Mouse (Mus musculus): ENCODE data around the gene Dyrk1b. TPM values are rescaled to one million over a fixed set of nuclear protein-coding genes. Genes with fewer than 3 reads are reported as not detected.
A peak's percentile ranks its signal among the peaks of the same experiment; 100 is the strongest.
"Not testable (repeated sequence)": the region's sequence is repeated elsewhere in the genome, so short reads cannot be mapped to it uniquely, and the experiment has no call there.

Dyrk1b gene
- polyA plus RNA-seq (2015; fragmentation: Nextera tagmentation; extraction: Ambion mirVana): 10.2 and 12.1 TPM in 2 replicates

GRCm38 (mm10) chr7:28179228-28179627 is at the start of gene Dyrk1b:
Gene Dyrk1b (plus strand): TSS chr7:28179469.
- peak within 1 kb of the TSS; percentile 94 for H3K4me3 ChIP-seq (ENCODE audit: low read depth, low read length)
- H3K4me1 ChIP-seq (ENCODE audit: control insufficient read depth, insufficient read depth, low read length): peaks cover 11% of the 10 kb centered on the region
- H3K9ac ChIP-seq (ENCODE audit: low read depth, low read length): peak within 1 kb of the TSS; percentile 93
- WGBS: under 1% methylated on average over 25 of the region's 25 CpGs
- peaks cover 41% of the 10 kb centered on the region for H3K36me3 ChIP-seq (ENCODE audit: control insufficient read depth, insufficient read depth, low read length)
- peak within 1 kb of the TSS; percentile 73 for H3K4me2 ChIP-seq (ENCODE audit: low read length)
- no peaks in the 10 kb centered on the region for H3K27me3 ChIP-seq (ENCODE audit: control insufficient read depth, insufficient read depth, low read depth, low read length)
- ATAC-seq: peak; percentile 92
- H3K9me3 ChIP-seq (replicated peaks; ENCODE audit: control insufficient read depth, low read length, poor library complexity, severe bottlenecking): no peaks in the 10 kb centered on the region
- peak within 1 kb of the TSS; percentile 97 for H3K27ac ChIP-seq (ENCODE audit: low read length)

- Histone ChIP-seq H3K27ac (ENCODE audit: low read length) (no peak overlapping the region), H3K4me2 (ENCODE audit: low read length) (no peak overlapping the region), H3K36me3 (ENCODE audit: control insufficient read depth, insufficient read depth, low read length) (no peaks in the 10 kb centered on the region), H3K4me3 (ENCODE audit: low read depth, low read length) (no peak overlapping the region), H3K4me1 (ENCODE audit: control insufficient read depth, insufficient read depth, low read length) (no peaks in the 10 kb centered on the region), H3K27me3 (ENCODE audit: control insufficient read depth, insufficient read depth, low read depth, low read length) (no peaks in the 10 kb centered on the region; the same call in none of the 2 replicates), H3K9me3 (replicated peaks; ENCODE audit: control insufficient read depth, low read length, poor library complexity, severe bottlenecking) (no peaks in the 10 kb centered on the region), H3K9ac (ENCODE audit: low read depth, low read length) (no peak overlapping the region)
- WGBS: 50% methylated on average over 5 of the region's 5 CpGs
- no peak for ATAC-seq
These were observed 41.7 kb upstream of the Dyrk1b start for GRCm38 (mm10) chr7:28137613-28138012.

GRCm38 (mm10) chr7:28148263-28148662 is 31.0 kb upstream of the Dyrk1b start:
- no peaks in the 10 kb centered on the region for H3K9me3 ChIP-seq (replicated peaks; ENCODE audit: control insufficient read depth, low read length, poor library complexity, severe bottlenecking)
- H3K9ac ChIP-seq (ENCODE audit: low read depth, low read length): no peak overlapping the region
- H3K4me2 ChIP-seq (ENCODE audit: low read length): no peak overlapping the region
- no peaks in the 10 kb centered on the region; the same call in 1 of the 2 replicates for H3K27me3 ChIP-seq (ENCODE audit: control insufficient read depth, insufficient read depth, low read depth, low read length)
- WGBS: 14% methylated on average over 3 of the region's 3 CpGs
- peak; percentile 60; the same call in 1 of the 2 replicates for ATAC-seq
- no peaks in the 10 kb centered on the region for H3K4me1 ChIP-seq (ENCODE audit: control insufficient read depth, insufficient read depth, low read length)
- H3K36me3 ChIP-seq (ENCODE audit: control insufficient read depth, insufficient read depth, low read length): no peaks in the 10 kb centered on the region
- H3K27ac ChIP-seq (ENCODE audit: low read length): no peak overlapping the region
- no peak overlapping the region for H3K4me3 ChIP-seq (ENCODE audit: low read depth, low read length)

- H3K4me1 ChIP-seq (ENCODE audit: control insufficient read depth, insufficient read depth, low read length): no peaks in the 10 kb centered on the region
- 96% methylated on average over 1 of the region's 1 CpGs for WGBS
- H3K9ac ChIP-seq (ENCODE audit: low read depth, low read length): no peak overlapping the region
- H3K27ac ChIP-seq (ENCODE audit: low read length): no peak overlapping the region
- no peaks in the 10 kb centered on the region for H3K9me3 ChIP-seq (replicated peaks; ENCODE audit: control insufficient read depth, low read length, poor library complexity, severe bottlenecking)
- H3K4me2 ChIP-seq (ENCODE audit: low read length): no peak overlapping the region
- no peaks in the 10 kb centered on the region for H3K36me3 ChIP-seq (ENCODE audit: control insufficient read depth, insufficient read depth, low read length)
- H3K27me3 ChIP-seq (ENCODE audit: control insufficient read depth, insufficient read depth, low read depth, low read length): no peaks in the 10 kb centered on the region; the same call in 1 of the 2 replicates
- H3K4me3 ChIP-seq (ENCODE audit: low read depth, low read length): no peak overlapping the region
- no peak for ATAC-seq
These were observed 29.4 kb upstream of the Dyrk1b start for GRCm38 (mm10) chr7:28149841-28150240.

GRCm38 (mm10) chr7:28151584-28152221 is 27.6 kb upstream of the Dyrk1b start:
- Histone ChIP-seq H3K9me3 (replicated peaks; ENCODE audit: control insufficient read depth, low read length, poor library complexity, severe bottlenecking) (no peaks in the 10 kb centered on the region), H3K4me1 (ENCODE audit: control insufficient read depth, insufficient read depth, low read length) (no peaks in the 10 kb centered on the region), H3K27ac (ENCODE audit: low read length) (no peak overlapping the region), H3K36me3 (ENCODE audit: control insufficient read depth, insufficient read depth, low read length) (no peaks in the 10 kb centered on the region), H3K9ac (ENCODE audit: low read depth, low read length) (no peak overlapping the region; the same call in 1 of the 2 replicates), H3K4me2 (ENCODE audit: low read length) (no peak overlapping the region), H3K27me3 (ENCODE audit: control insufficient read depth, insufficient read depth, low read depth, low read length) (no peaks in the 10 kb centered on the region; the same call in 1 of the 2 replicates), H3K4me3 (ENCODE audit: low read depth, low read length) (no peak overlapping the region)
- no peak for ATAC-seq
- WGBS: 14% methylated on average over 13 of the region's 13 CpGs

- not testable (repeated sequence) for ATAC-seq
- WGBS: 37% methylated on average over 5 of the region's 5 CpGs
These were observed 25.7 kb upstream of the Dyrk1b start for GRCm38 (mm10) chr7:28153595-28153994.

GRCm38 (mm10) chr7:28159292-28159691 is 20.0 kb upstream of the Dyrk1b start:
- no peaks in the 10 kb centered on the region for H3K4me1 ChIP-seq (ENCODE audit: control insufficient read depth, insufficient read depth, low read length)
- H3K4me2 ChIP-seq (ENCODE audit: low read length): no peak overlapping the region
- ATAC-seq: no peak
- H3K36me3 ChIP-seq (ENCODE audit: control insufficient read depth, insufficient read depth, low read length): no peaks in the 10 kb centered on the region
- no peak overlapping the region for H3K27ac ChIP-seq (ENCODE audit: low read length)
- 66% methylated on average over 6 of the region's 6 CpGs for WGBS
- H3K9ac ChIP-seq (ENCODE audit: low read depth, low read length): no peak overlapping the region
- H3K4me3 ChIP-seq (ENCODE audit: low read depth, low read length): no peak overlapping the region
- H3K9me3 ChIP-seq (replicated peaks; ENCODE audit: control insufficient read depth, low read length, poor library complexity, severe bottlenecking): no peaks in the 10 kb centered on the region
- no peaks in the 10 kb centered on the region for H3K27me3 ChIP-seq (ENCODE audit: control insufficient read depth, insufficient read depth, low read depth, low read length)

More at GRCm38 (mm10) chr7:28153595-28153994, 25.7 kb upstream of the Dyrk1b start:
- H3K9ac ChIP-seq (ENCODE audit: low read depth, low read length); H3K4me2 ChIP-seq (ENCODE audit: low read length); H3K27me3 ChIP-seq (ENCODE audit: control insufficient read depth, insufficient read depth, low read depth, low read length); H3K9me3 ChIP-seq (replicated peaks; ENCODE audit: control insufficient read depth, low read length, poor library complexity, severe bottlenecking); H3K36me3 ChIP-seq (ENCODE audit: control insufficient read depth, insufficient read depth, low read length); H3K27ac ChIP-seq (ENCODE audit: low read length); H3K4me3 ChIP-seq (ENCODE audit: low read depth, low read length); H3K4me1 ChIP-seq (ENCODE audit: control insufficient read depth, insufficient read depth, low read length): not testable (repeated sequence)

- 73% methylated on average over 3 of the region's 3 CpGs for WGBS
- no peaks in the 10 kb centered on the region for H3K36me3 ChIP-seq (ENCODE audit: control insufficient read depth, insufficient read depth, low read length)
- ATAC-seq: no peak
- no peak overlapping the region for H3K27ac ChIP-seq (ENCODE audit: low read length)
- no peak overlapping the region for H3K9ac ChIP-seq (ENCODE audit: low read depth, low read length)
- H3K4me3 ChIP-seq (ENCODE audit: low read depth, low read length): no peak overlapping the region
- no peak overlapping the region for H3K4me2 ChIP-seq (ENCODE audit: low read length)
- H3K27me3 ChIP-seq (ENCODE audit: control insufficient read depth, insufficient read depth, low read depth, low read length): no peaks in the 10 kb centered on the region
- no peaks in the 10 kb centered on the region for H3K9me3 ChIP-seq (replicated peaks; ENCODE audit: control insufficient read depth, low read length, poor library complexity, severe bottlenecking)
- H3K4me1 ChIP-seq (ENCODE audit: control insufficient read depth, insufficient read depth, low read length): no peaks in the 10 kb centered on the region
These were observed 19.4 kb upstream of the Dyrk1b start for GRCm38 (mm10) chr7:28159893-28160292.

GRCm38 (mm10) chr7:28161163-28161749 is 18.0 kb upstream of the Dyrk1b start:
- no peak overlapping the region for H3K27ac ChIP-seq (ENCODE audit: low read length)
- H3K27me3 ChIP-seq (ENCODE audit: control insufficient read depth, insufficient read depth, low read depth, low read length): no peaks in the 10 kb centered on the region
- H3K4me2 ChIP-seq (ENCODE audit: low read length): no peak overlapping the region
- WGBS: 60% methylated on average over 9 of the region's 9 CpGs
- no peak for ATAC-seq
- no peaks in the 10 kb centered on the region for H3K9me3 ChIP-seq (replicated peaks; ENCODE audit: control insufficient read depth, low read length, poor library complexity, severe bottlenecking)
- H3K9ac ChIP-seq (ENCODE audit: low read depth, low read length): no peak overlapping the region
- no peaks in the 10 kb centered on the region for H3K4me1 ChIP-seq (ENCODE audit: control insufficient read depth, insufficient read depth, low read length)
- no peak overlapping the region for H3K4me3 ChIP-seq (ENCODE audit: low read depth, low read length)
- H3K36me3 ChIP-seq (ENCODE audit: control insufficient read depth, insufficient read depth, low read length): no peaks in the 10 kb centered on the region

All from midbrain, embryonic 16.5 days (tissue).